Mouse (Mus musculus) ES-Bruce4 (cell line): ENCODE measurements around the gene Lxn. TPM values are rescaled to one million over a fixed set of nuclear protein-coding genes. Genes with fewer than 3 reads are reported as not detected.

Experiments used
- H3K27ac ChIP-seq: 2 replicates; pipeline ENCODE4 v1.5.1; 2012; ENCODE audit warnings: low read length, inconsistent platforms; ENCODE audit not compliant: insufficient read depth
- H3K27me3 ChIP-seq: 2 replicates; pipeline ENCODE4 v1.6.1; 2012; ENCODE audit warnings: mild to moderate bottlenecking, low read length, inconsistent platforms; ENCODE audit not compliant: control insufficient read depth, poor library complexity, insufficient read depth, severe bottlenecking
- H3K36me3 ChIP-seq: 2 replicates; pipeline ENCODE4 v1.6.1; 2012; ENCODE audit warnings: inconsistent platforms, mild to moderate bottlenecking, low read length, moderate library complexity; ENCODE audit not compliant: control insufficient read depth, poor library complexity, insufficient read depth, severe bottlenecking
- H3K4me1 ChIP-seq: one replicate; pipeline ENCODE4 v1.8.1; 2011; ENCODE audit warnings: low read length; ENCODE audit not compliant: control insufficient read depth, insufficient read depth
- H3K4me3 ChIP-seq: 2 replicates; pipeline ENCODE4 v1.5.1; 2011; ENCODE audit warnings: low read depth, mild to moderate bottlenecking, low read length
- H3K9ac ChIP-seq: 2 replicates; pipeline ENCODE4 v1.6.1; 2012; ENCODE audit warnings: low read depth, mild to moderate bottlenecking, inconsistent platforms; ENCODE audit not compliant: poor library complexity, severe bottlenecking
- H3K9me3 ChIP-seq: replicated peaks from 2 replicates; pipeline ENCODE4 v1.6.1; 2012; ENCODE audit warnings: mild to moderate bottlenecking, low read length, inconsistent platforms; ENCODE audit not compliant: control insufficient read depth, poor library complexity, insufficient read depth, severe bottlenecking
- CTCF ChIP-seq: IDR thresholded peaks from one replicate; pipeline ENCODE4 v1.8.1; 2011; ENCODE audit warnings: low read depth, low read length
- EP300 ChIP-seq: IDR thresholded peaks from 2 replicates; pipeline ENCODE4 v1.6.1; 2011; ENCODE audit warnings: low read depth, low read length; ENCODE audit not compliant: insufficient read depth
- POLR2A ChIP-seq: IDR thresholded peaks from one replicate; pipeline ENCODE4 v1.8.1; 2011; ENCODE audit warnings: low read length; ENCODE audit not compliant: insufficient read depth
- polyA plus RNA-seq: library from polyadenylated mRNA; stranded (reverse); fragments of >200 nt; gene quantifications from 2 replicates; pipeline ENCODE4 v1.2.4, GENCODE M21; 2011; ENCODE audit warnings: low read depth; ENCODE audit not compliant: missing spikeins, insufficient read depth, insufficient read length

Lxn gene
- polyA plus RNA-seq, 1 experiment, result 14.2 TPM

DNA sequence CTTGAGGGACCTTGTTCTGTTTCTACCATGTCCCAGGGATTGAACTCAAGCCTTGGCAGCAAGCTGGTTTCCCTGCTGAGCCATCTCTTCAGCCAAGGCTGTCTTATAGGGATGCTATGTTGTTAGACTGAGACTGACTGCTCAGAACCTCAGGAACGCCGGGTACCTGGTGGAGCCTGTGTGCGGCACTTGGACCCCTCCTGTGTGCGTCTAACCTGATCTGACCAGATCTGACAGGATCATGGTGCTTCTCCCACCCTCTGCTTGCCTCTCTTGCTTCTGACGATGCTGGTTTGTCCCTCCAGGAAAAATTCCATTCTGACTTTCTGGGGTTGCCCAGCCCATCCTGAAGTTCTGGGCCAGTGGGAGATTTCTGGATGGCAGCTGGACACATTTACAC lies 2.9 kb upstream of the Lxn start:
- no peaks in the 10 kb centered on the region for H3K4me1 ChIP-seq
- H3K9ac ChIP-seq, result no peak overlapping the region
- peaks cover 5% of the 10 kb centered on the region; the same call in 1 of the 2 replicates for H3K36me3 ChIP-seq
- no peaks in the 10 kb centered on the region for H3K27me3 ChIP-seq
- H3K27ac ChIP-seq, result no peak overlapping the region
- H3K4me3 ChIP-seq, result no peak overlapping the region
- TF ChIP-seq POLR2A (no peak), CTCF (no peak), EP300 (no peak)
- H3K9me3 ChIP-seq, result no peaks in the 10 kb centered on the region

DNA sequence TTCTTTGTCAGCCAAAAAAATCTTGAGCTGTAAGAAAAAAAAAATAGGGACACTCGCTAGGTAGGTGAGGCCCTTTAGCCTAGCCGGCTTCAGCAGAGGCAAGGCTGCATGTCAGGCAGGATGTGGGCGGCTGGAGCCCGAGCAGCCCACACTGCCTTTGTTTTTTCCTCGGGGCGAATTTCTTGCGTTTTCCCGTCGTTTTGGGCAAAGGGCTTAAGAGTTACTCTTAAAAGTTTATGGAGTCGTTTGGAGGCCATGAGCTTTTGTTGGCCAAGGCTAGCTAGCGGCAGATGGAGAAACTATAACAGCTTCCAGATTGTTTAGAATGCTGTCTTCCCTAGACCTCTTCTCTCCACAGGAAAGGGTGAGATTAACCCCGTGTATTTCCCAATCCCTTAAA lies 725 bp downstream of the Lxn start:
- peaks cover 14% of the 10 kb centered on the region for H3K36me3 ChIP-seq
- peak overlapping the region; percentile 50 for H3K9ac ChIP-seq
- H3K27me3 ChIP-seq, result no peaks in the 10 kb centered on the region
- no peak overlapping the region for H3K27ac ChIP-seq
- TF ChIP-seq CTCF, result no peak
- no peak for TF ChIP-seq EP300
- TF ChIP-seq POLR2A, result no peak
- no peaks in the 10 kb centered on the region for H3K9me3 ChIP-seq
- H3K4me3 ChIP-seq, result 0 out of 2 replicates have a peak overlapping the region, but pooled peaks have one; percentile 15
- no peaks in the 10 kb centered on the region for H3K4me1 ChIP-seq

GRCm38 (mm10) chr3:67462578-67462977 lies 1.1 kb downstream of the Lxn start:
- no peak overlapping the region for H3K27ac ChIP-seq
- H3K4me1 ChIP-seq, result no peaks in the 10 kb centered on the region
- peaks cover 13% of the 10 kb centered on the region for H3K36me3 ChIP-seq
- no peak overlapping the region for H3K9ac ChIP-seq
- H3K27me3 ChIP-seq, result no peaks in the 10 kb centered on the region
- TF ChIP-seq EP300 (no peak), POLR2A (no peak), CTCF (no peak)
- H3K4me3 ChIP-seq, result no peak overlapping the region
- no peaks in the 10 kb centered on the region for H3K9me3 ChIP-seq

GRCm38 (mm10) chr3:67462015-67462414 lies 1.7 kb downstream of the Lxn start:
- Histone ChIP-seq H3K27me3 (no peaks in the 10 kb centered on the region), H3K27ac (no peak overlapping the region), H3K4me3 (no peak overlapping the region), H3K36me3 (peaks cover 16% of the 10 kb centered on the region), H3K9ac (no peak overlapping the region), H3K4me1 (no peaks in the 10 kb centered on the region), H3K9me3 (no peaks in the 10 kb centered on the region)
- TF ChIP-seq EP300, result no peak
- TF ChIP-seq CTCF, result no peak
- no peak for TF ChIP-seq POLR2A

DNA sequence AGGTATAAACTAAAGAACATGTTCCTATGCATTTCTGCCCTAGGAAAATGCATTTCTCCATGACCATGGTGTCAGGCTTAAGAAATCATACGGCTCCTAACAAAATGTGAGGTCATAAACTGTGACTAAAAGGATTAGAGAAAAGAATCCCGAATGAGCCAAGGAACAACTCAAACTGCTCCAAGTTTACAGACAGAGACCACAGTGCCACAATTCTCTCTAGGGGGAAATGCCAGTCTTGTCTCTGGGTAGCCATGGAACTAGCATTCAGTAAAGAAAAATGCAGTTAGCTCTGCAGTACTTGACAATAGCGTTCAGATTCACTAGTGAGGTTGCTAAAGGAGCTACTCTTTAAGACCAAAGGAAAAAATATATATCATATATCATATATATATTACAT lies 3.8 kb downstream of the Lxn start:
- TF ChIP-seq EP300 (no peak), CTCF (no peak), POLR2A (no peak)
- no peaks in the 10 kb centered on the region for H3K4me1 ChIP-seq
- no peak overlapping the region for H3K27ac ChIP-seq
- H3K9ac ChIP-seq, result no peak overlapping the region
- no peaks in the 10 kb centered on the region for H3K9me3 ChIP-seq
- H3K36me3 ChIP-seq, result peaks cover 26% of the 10 kb centered on the region
- H3K27me3 ChIP-seq, result no peaks in the 10 kb centered on the region
- no peak overlapping the region for H3K4me3 ChIP-seq

- H3K9me3 ChIP-seq, result no peaks in the 10 kb centered on the region
- H3K27ac ChIP-seq, result no peak overlapping the region
- H3K4me1 ChIP-seq, result no peaks in the 10 kb centered on the region
- no peak overlapping the region for H3K9ac ChIP-seq
- H3K36me3 ChIP-seq, result peaks cover 28% of the 10 kb centered on the region
- no peaks in the 10 kb centered on the region for H3K27me3 ChIP-seq
- no peak for TF ChIP-seq EP300
- no peak for TF ChIP-seq POLR2A
- no peak for TF ChIP-seq CTCF
- H3K4me3 ChIP-seq, result no peak overlapping the region
Observed at GRCm38 (mm10) chr3:67450601-67451210, 13.0 kb downstream of the Lxn start.
